Mouse (Mus musculus): ENCODE data around the gene Ccdc172. TPM values are rescaled to one million over a fixed set of nuclear protein-coding genes. Genes with fewer than 3 reads are reported as not detected.

The Ccdc172 gene
- total and polyA plus RNA-seq, 3 experiments = not detected

- DNase-seq (ENCODE audit: low spot score) (no peak), ATAC-seq (ENCODE audit: extremely low read depth, insufficient number of reproducible peaks, low FRiP score, poor library complexity, severe bottlenecking) (no peak)
- no peak overlapping the region for H3K4me3 ChIP-seq (ENCODE audit: low read depth, low read length)
- no peaks in the 10 kb centered on the region for H3K4me1 ChIP-seq (ENCODE audit: insufficient read depth, low read depth, low read length)
- no peak for TF ChIP-seq GATA2 (IDR thresholded peaks at IDR 0.05; ENCODE audit: borderline replicate concordance, low read depth, low read length)
- TF ChIP-seq POLR2AphosphoS5 (IDR thresholded peaks at IDR 0.05; ENCODE audit: insufficient replicate concordance, low read depth, low read length) = no peak
- TF ChIP-seq CTCF (IDR thresholded peaks at IDR 0.05; ENCODE audit: low read depth, low read length) = no peak
- no peak for TF ChIP-seq GATA1 (IDR thresholded peaks at IDR 0.05; ENCODE audit: borderline replicate concordance, low read length)
- no peak for TF ChIP-seq TAL1 (conservative IDR thresholded peaks at IDR 0.05; ENCODE audit: low read depth, low read length)
- H3K27me3 ChIP-seq (ENCODE audit: insufficient read depth, low read length) = no peaks in the 10 kb centered on the region
- peaks cover 13% of the 10 kb centered on the region; the same call in 1 of the 2 replicates for H3K9me3 ChIP-seq (replicated peaks)
- H3K36me3 ChIP-seq (replicated peaks) = no peaks in the 10 kb centered on the region
Measured at GRCm38 (mm10) chr19:58525457-58526239, 13.9 kb downstream of the Ccdc172 start.

- 0 out of 2 replicates have a peak, but pooled peaks cover 2% of the 10 kb centered on the region for H3K27me3 ChIP-seq (ENCODE audit: insufficient read depth, low read length)
- H3K4me3 ChIP-seq (ENCODE audit: low read depth, low read length) = no peak overlapping the region
- H3K4me1 ChIP-seq (ENCODE audit: insufficient read depth, low read depth, low read length) = no peaks in the 10 kb centered on the region
- H3K9me3 ChIP-seq (replicated peaks) = 0 out of 2 replicates have a peak, but pooled peaks cover 11% of the 10 kb centered on the region
- no peak for ATAC-seq (ENCODE audit: extremely low read depth, insufficient number of reproducible peaks, low FRiP score, poor library complexity, severe bottlenecking)
- DNase-seq (ENCODE audit: low spot score) = no peak
- no peaks in the 10 kb centered on the region for H3K36me3 ChIP-seq (replicated peaks)
- TF ChIP-seq POLR2AphosphoS5 (IDR thresholded peaks at IDR 0.05; ENCODE audit: insufficient replicate concordance, low read depth, low read length) = no peak
- TF ChIP-seq GATA2 (IDR thresholded peaks at IDR 0.05; ENCODE audit: borderline replicate concordance, low read depth, low read length) = no peak
Measured at GRCm38 (mm10) chr19:58533077-58533476, 21.3 kb downstream of the Ccdc172 start.

GRCm38 (mm10) chr19:58536691-58537090 is 24.9 kb downstream of the Ccdc172 start:
- no peaks in the 10 kb centered on the region for H3K36me3 ChIP-seq (replicated peaks)
- H3K9me3 ChIP-seq (replicated peaks) = 0 out of 2 replicates have a peak, but pooled peaks cover 10% of the 10 kb centered on the region
- TF ChIP-seq GATA2 (IDR thresholded peaks at IDR 0.05; ENCODE audit: borderline replicate concordance, low read depth, low read length) = no peak

GRCm38 (mm10) chr19:58540396-58540795 is 28.6 kb downstream of the Ccdc172 start:
- ATAC-seq (ENCODE audit: extremely low read depth, insufficient number of reproducible peaks, low FRiP score, poor library complexity, severe bottlenecking) (no peak), DNase-seq (ENCODE audit: low spot score) (no peak)
- H3K36me3 ChIP-seq (replicated peaks) = no peaks in the 10 kb centered on the region
- TF ChIP-seq POLR2AphosphoS5 (IDR thresholded peaks at IDR 0.05; ENCODE audit: insufficient replicate concordance, low read depth, low read length) (no peak), GATA2 (IDR thresholded peaks at IDR 0.05; ENCODE audit: borderline replicate concordance, low read depth, low read length) (no peak), TAL1 (conservative IDR thresholded peaks at IDR 0.05; ENCODE audit: low read depth, low read length) (no peak), CTCF (IDR thresholded peaks at IDR 0.05; ENCODE audit: low read depth, low read length) (no peak), GATA1 (IDR thresholded peaks at IDR 0.05; ENCODE audit: borderline replicate concordance, low read length) (no peak)
- H3K27me3 ChIP-seq (ENCODE audit: insufficient read depth, low read length) = 0 out of 2 replicates have a peak, but pooled peaks cover 2% of the 10 kb centered on the region
- H3K4me1 ChIP-seq (ENCODE audit: insufficient read depth, low read depth, low read length) = no peaks in the 10 kb centered on the region
- H3K9me3 ChIP-seq (replicated peaks) = peaks cover 19% of the 10 kb centered on the region
- H3K4me3 ChIP-seq (ENCODE audit: low read depth, low read length) = no peak overlapping the region

More at GRCm38 (mm10) chr19:58536691-58537090, 24.9 kb downstream of the Ccdc172 start:
- no peaks in the 10 kb centered on the region for H3K4me1 ChIP-seq (ENCODE audit: insufficient read depth, low read depth, low read length)
- ATAC-seq (ENCODE audit: extremely low read depth, insufficient number of reproducible peaks, low FRiP score, poor library complexity, severe bottlenecking) (no peak), DNase-seq (ENCODE audit: low spot score) (no peak)
- H3K4me3 ChIP-seq (ENCODE audit: low read depth, low read length) = no peak overlapping the region
- 0 out of 2 replicates have a peak, but pooled peaks cover 2% of the 10 kb centered on the region for H3K27me3 ChIP-seq (ENCODE audit: insufficient read depth, low read length)

GRCm38 (mm10) chr19:58548367-58548766 is 36.6 kb downstream of the Ccdc172 start:
- ATAC-seq (ENCODE audit: extremely low read depth, insufficient number of reproducible peaks, low FRiP score, poor library complexity, severe bottlenecking) (no peak), DNase-seq (ENCODE audit: low spot score) (no peak)
- TF ChIP-seq POLR2AphosphoS5 (IDR thresholded peaks at IDR 0.05; ENCODE audit: insufficient replicate concordance, low read depth, low read length) (no peak), GATA2 (IDR thresholded peaks at IDR 0.05; ENCODE audit: borderline replicate concordance, low read depth, low read length) (no peak), TAL1 (conservative IDR thresholded peaks at IDR 0.05; ENCODE audit: low read depth, low read length) (no peak), GATA1 (IDR thresholded peaks at IDR 0.05; ENCODE audit: borderline replicate concordance, low read length) (no peak), CTCF (IDR thresholded peaks at IDR 0.05; ENCODE audit: low read depth, low read length) (no peak)
- Histone ChIP-seq H3K4me3 (ENCODE audit: low read depth, low read length) (no peak overlapping the region), H3K36me3 (replicated peaks) (no peaks in the 10 kb centered on the region), H3K27me3 (ENCODE audit: insufficient read depth, low read length) (peaks cover 2% of the 10 kb centered on the region; the same call in 1 of the 2 replicates), H3K4me1 (ENCODE audit: insufficient read depth, low read depth, low read length) (no peaks in the 10 kb centered on the region), H3K9me3 (replicated peaks) (peaks cover 13% of the 10 kb centered on the region)

GRCm38 (mm10) chr19:58550489-58550888 is 38.7 kb downstream of the Ccdc172 start:
- DNase-seq (ENCODE audit: low spot score) (no peak), ATAC-seq (ENCODE audit: extremely low read depth, insufficient number of reproducible peaks, low FRiP score, poor library complexity, severe bottlenecking) (no peak)
- no peaks in the 10 kb centered on the region for H3K4me1 ChIP-seq (ENCODE audit: insufficient read depth, low read depth, low read length)
- H3K4me3 ChIP-seq (ENCODE audit: low read depth, low read length) = no peak overlapping the region
- TF ChIP-seq CTCF (IDR thresholded peaks at IDR 0.05; ENCODE audit: low read depth, low read length) (no peak), GATA2 (IDR thresholded peaks at IDR 0.05; ENCODE audit: borderline replicate concordance, low read depth, low read length) (no peak), GATA1 (IDR thresholded peaks at IDR 0.05; ENCODE audit: borderline replicate concordance, low read length) (no peak), POLR2AphosphoS5 (IDR thresholded peaks at IDR 0.05; ENCODE audit: insufficient replicate concordance, low read depth, low read length) (no peak)
- H3K36me3 ChIP-seq (replicated peaks) = no peaks in the 10 kb centered on the region
- peaks cover 10% of the 10 kb centered on the region for H3K9me3 ChIP-seq (replicated peaks)
- peaks cover 2% of the 10 kb centered on the region; the same call in 1 of the 2 replicates for H3K27me3 ChIP-seq (ENCODE audit: insufficient read depth, low read length)
